Mouse (Mus musculus) olfactory bulb, adult 2 months (tissue): ENCODE measurements around the gene Rora. TPM values are rescaled to one million over a fixed set of nuclear protein-coding genes. Genes with fewer than 3 reads are reported as not detected.
A peak's percentile ranks its signal among the peaks of the same experiment; 100 is the strongest.

Source experiments
- H3K27ac ChIP-seq: fragments of 200-500 bp; 2 replicates; pipeline ENCODE4 v1.5.1; 2012; ENCODE audit warnings: low read depth, low read length; ENCODE audit not compliant: insufficient read depth
- H3K4me1 ChIP-seq: fragments of 200-500 bp; 2 replicates; pipeline ENCODE4 v1.6.1; 2012; ENCODE audit warnings: low read length; ENCODE audit not compliant: control insufficient read depth, insufficient read depth
- H3K4me3 ChIP-seq: fragments of 200-500 bp; 2 replicates; pipeline ENCODE4 v1.5.1; 2012; ENCODE audit warnings: mild to moderate bottlenecking, low read depth, low read length, moderate library complexity; ENCODE audit not compliant: insufficient read depth
- CTCF ChIP-seq: fragments of 200-500 bp; IDR thresholded peaks from 2 replicates; pipeline ENCODE4 v1.5.1; 2012; ENCODE audit warnings: low read depth, mild to moderate bottlenecking, low read length, moderate library complexity; ENCODE audit not compliant: insufficient read depth
- POLR2A ChIP-seq: fragments of 200-500 bp; IDR thresholded peaks from 2 replicates; pipeline ENCODE4 v1.6.1; 2012; ENCODE audit warnings: mild to moderate bottlenecking, low read depth, low read length, moderate library complexity; ENCODE audit not compliant: insufficient read depth
- WGBS: fragments of 180-500 bp; shearing (Covaris S2); methylation state at CpG from one replicate; pipeline ENCODE4 v1.1.7; 2018; 5-methylcytosine and 5-hydroxymethylcytosine counted together
- polyA plus RNA-seq: library from polyadenylated mRNA; stranded (reverse); fragments of >200 nt; gene quantifications from 2 replicates; pipeline ENCODE4 v1.2.4, GENCODE M21; 2012; ENCODE audit warnings: low replicate concordance; ENCODE audit not compliant: missing spikeins, insufficient read depth, insufficient read length

Rora gene
- polyA plus RNA-seq, 1 experiment, result not detected

GRCm38 (mm10) chr9:69242538-69242937, 589.0 kb downstream of the Rora start:
- 55% methylated on average over 6 of the region's 6 CpGs for WGBS
- peaks cover 6% of the 10 kb centered on the region; the same call in 1 of the 2 replicates for H3K4me1 ChIP-seq
- H3K27ac ChIP-seq, result no peak overlapping the region
- no peak overlapping the region for H3K4me3 ChIP-seq
- TF ChIP-seq POLR2A (no peak), CTCF (no peak)

- WGBS, result 65% methylated on average over 6 of the region's 6 CpGs
- TF ChIP-seq CTCF, result no peak
- TF ChIP-seq POLR2A, result no peak
- H3K4me1 ChIP-seq, result 0 out of 2 replicates have a peak, but pooled peaks cover 6% of the 10 kb centered on the region
- no peak overlapping the region for H3K4me3 ChIP-seq
- H3K27ac ChIP-seq, result no peak overlapping the region
Observed at GRCm38 (mm10) chr9:69243626-69244025, 590.0 kb downstream of the Rora start.

DNA sequence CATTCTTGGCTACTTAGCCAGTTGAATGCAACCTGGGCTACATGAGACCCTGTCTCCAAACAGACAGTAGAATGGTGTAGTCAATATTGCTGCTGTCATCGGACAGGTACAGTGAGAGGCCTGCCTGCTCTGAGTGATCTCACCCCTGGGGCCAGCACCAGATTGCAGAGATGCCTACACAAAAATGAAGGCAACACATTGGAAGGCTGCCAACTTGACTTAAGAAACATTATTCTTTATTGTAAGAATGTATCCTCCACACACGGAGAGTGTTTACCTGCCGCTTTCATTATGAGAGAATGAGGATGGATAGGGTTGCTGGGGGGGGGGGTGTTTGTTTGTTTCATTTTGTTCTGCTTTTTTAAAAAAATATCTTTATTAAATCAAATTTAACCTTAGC, 592.6 kb downstream of the Rora start:
- H3K4me3 ChIP-seq, result no peak overlapping the region
- H3K4me1 ChIP-seq, result 0 out of 2 replicates have a peak, but pooled peaks cover 6% of the 10 kb centered on the region
- TF ChIP-seq CTCF (no peak), POLR2A (no peak)
- no peak overlapping the region for H3K27ac ChIP-seq
- WGBS, result 88% methylated on average over 3 of the region's 3 CpGs

- Histone ChIP-seq H3K4me1 (no peaks in the 10 kb centered on the region), H3K4me3 (no peak overlapping the region), H3K27ac (no peak overlapping the region)
- 86% methylated on average over 3 of the region's 3 CpGs for WGBS
- no peak for TF ChIP-seq CTCF
Observed at GRCm38 (mm10) chr9:69249586-69249985, 596.0 kb downstream of the Rora start.

GRCm38 (mm10) chr9:69250326-69250725, 596.7 kb downstream of the Rora start:
- TF ChIP-seq CTCF (no peak), POLR2A (no peak)
- H3K27ac ChIP-seq, result no peak overlapping the region
- 94% methylated on average over 8 of the region's 8 CpGs for WGBS
- no peaks in the 10 kb centered on the region for H3K4me1 ChIP-seq
- no peak overlapping the region for H3K4me3 ChIP-seq

GRCm38 (mm10) chr9:69258506-69258905, 604.9 kb downstream of the Rora start:
- 83% methylated on average over 5 of the region's 5 CpGs for WGBS
- Histone ChIP-seq H3K27ac (no peak overlapping the region), H3K4me1 (0 out of 2 replicates have a peak, but pooled peaks cover 5% of the 10 kb centered on the region), H3K4me3 (no peak overlapping the region)
- TF ChIP-seq POLR2A, result no peak
- TF ChIP-seq CTCF, result no peak

DNA sequence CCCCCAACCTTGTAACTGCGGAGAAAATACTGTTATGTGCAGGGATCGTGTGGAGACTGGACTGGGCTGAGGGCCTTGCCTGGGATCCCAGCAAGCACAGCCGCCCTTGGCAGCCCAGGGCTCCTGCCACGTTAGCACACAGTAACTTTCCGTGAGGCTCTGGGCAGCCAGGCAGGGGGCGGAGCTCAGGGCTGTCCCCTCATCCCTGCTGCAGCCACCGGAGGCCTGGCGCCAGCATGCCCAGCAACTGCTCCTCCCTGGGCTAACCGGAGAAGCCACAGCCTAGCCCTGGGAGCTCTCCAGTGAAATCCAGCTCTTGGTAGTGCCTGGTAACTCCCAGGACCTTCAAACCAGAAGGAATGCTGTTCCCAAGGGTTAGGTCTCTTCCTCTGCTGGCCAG, 605.8 kb downstream of the Rora start:
- Histone ChIP-seq H3K27ac (0 out of 2 replicates have a peak overlapping the region, but pooled peaks have one; percentile 2), H3K4me3 (no peak overlapping the region), H3K4me1 (0 out of 2 replicates have a peak, but pooled peaks cover 5% of the 10 kb centered on the region)
- TF ChIP-seq POLR2A, result no peak
- no peak for TF ChIP-seq CTCF
- 46% methylated on average over 9 of the region's 9 CpGs for WGBS

GRCm38 (mm10) chr9:69265151-69265550, 611.6 kb downstream of the Rora start:
- Histone ChIP-seq H3K27ac (no peak overlapping the region), H3K4me1 (no peaks in the 10 kb centered on the region), H3K4me3 (no peak overlapping the region)
- no peak for TF ChIP-seq POLR2A
- TF ChIP-seq CTCF, result no peak
- 61% methylated on average over 7 of the region's 7 CpGs for WGBS

- TF ChIP-seq POLR2A (no peak), CTCF (no peak)
- Histone ChIP-seq H3K4me3 (no peak overlapping the region), H3K4me1 (0 out of 2 replicates have a peak, but pooled peaks cover 3% of the 10 kb centered on the region), H3K27ac (no peak overlapping the region)
- 90% methylated on average over 8 of the region's 8 CpGs for WGBS
Observed at GRCm38 (mm10) chr9:69270374-69270773, 616.8 kb downstream of the Rora start.

GRCm38 (mm10) chr9:69270931-69271330, 617.3 kb downstream of the Rora start:
- no peak for TF ChIP-seq POLR2A
- no peak for TF ChIP-seq CTCF
- Histone ChIP-seq H3K4me3 (no peak overlapping the region), H3K27ac (no peak overlapping the region), H3K4me1 (0 out of 2 replicates have a peak, but pooled peaks cover 3% of the 10 kb centered on the region)
- 79% methylated on average over 7 of the region's 7 CpGs for WGBS
